Mouse (Mus musculus) left cerebral cortex, adult 2 months (tissue): ENCODE results near the gene Gngt2. TPM values are rescaled to one million over a fixed set of nuclear protein-coding genes. Genes with fewer than 3 reads are reported as not detected.
"Not testable (repeated sequence)": the region's sequence is repeated elsewhere in the genome, so short reads cannot be mapped to it uniquely, and the experiment has no call there.

Experiments
- DNase-seq, 2 experiments: peaks; one replicate each; pipeline ENCODE4 v3.0.0; 2021 to 2022; ENCODE audit warnings: low spot score in 2 of 2, mixed read lengths in 1 of 2; ENCODE audit errors: extremely low spot score in 1 of 2
- H3K27ac ChIP-seq: fragments of 200-600 bp; 2 replicates; pipeline ENCODE4 v1.8.1; 2022
- H3K4me3 ChIP-seq: fragments of 200-600 bp; 2 replicates; pipeline ENCODE4 v1.8.1; 2022
- CTCF ChIP-seq: fragments of 200-600 bp; IDR thresholded peaks from 2 replicates; pipeline ENCODE4 v1.8.1; 2022; ENCODE audit warnings: antibody characterized with exemption, mild to moderate bottlenecking, moderate library complexity
- intact Hi-C: fragments of 180-260 bp; cut with DNase I; formaldehyde crosslinking; loops from one replicate; pipeline ENCODE4 v1.15.1; 2025
- total RNA-seq, 2 experiments: library from RNA; stranded (reverse); gene quantifications; 2 replicates each; pipeline ENCODE4 v1.2.3; 2021

Gene Gngt2
- total RNA-seq, 2 experiments from 2014 or later: 2.3 to 3.3 TPM

DNA sequence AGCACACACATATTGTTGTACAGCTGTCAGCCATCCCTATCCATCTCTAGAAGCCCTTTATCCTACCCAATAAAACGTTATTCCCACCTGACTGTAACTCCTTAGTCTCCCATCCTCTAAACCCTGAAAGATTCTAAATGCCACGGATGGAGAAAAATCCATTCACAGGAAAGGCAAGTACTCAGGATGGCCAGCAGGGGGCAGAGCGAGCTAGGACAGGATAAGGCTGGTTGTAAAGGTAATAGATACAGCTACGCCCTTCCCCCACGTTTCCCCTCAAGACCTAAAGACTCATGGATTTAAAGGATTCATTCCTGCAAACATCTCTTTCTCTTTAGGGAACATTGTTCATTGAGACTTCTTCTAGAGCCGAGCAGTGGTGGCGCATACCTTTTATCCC lies 39.3 kb downstream of the Gngt2 start:
- intact Hi-C loops: loop anchor here (5.0 to 10.0 kb wide), 3 partner anchors 101 to 259 kb away; partner anchors contain the start of genes Snf8 and Ttll6
- TF ChIP-seq CTCF: peak; percentile 79
- no peak overlapping the region for H3K4me3 ChIP-seq
- DNase-seq: peak; percentile 37 to 53
- H3K27ac ChIP-seq: no peak overlapping the region

DNA sequence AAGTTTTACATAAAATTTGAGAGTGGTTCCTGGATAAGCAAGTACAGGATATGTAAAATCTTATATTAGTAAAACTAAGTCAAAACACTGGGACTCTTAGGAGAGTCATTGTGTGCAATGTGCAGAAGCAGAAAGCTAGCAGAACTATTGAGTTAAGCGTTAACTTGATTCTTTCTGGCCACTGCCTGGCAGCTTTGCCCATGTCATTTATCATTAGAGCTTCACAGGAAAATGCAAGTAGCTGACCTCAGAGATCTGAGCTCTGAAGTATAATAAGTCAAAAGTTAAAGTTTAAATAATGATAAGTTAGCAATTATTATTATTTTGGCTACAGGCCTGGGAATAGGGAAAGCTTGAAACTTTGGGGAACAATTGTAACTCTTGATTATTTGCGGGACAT lies 42.8 kb downstream of the Gngt2 start:
- not testable (repeated sequence) for H3K4me3 ChIP-seq, DNase-seq
- intact Hi-C loops: loop anchor here (5.0 to 10.0 kb wide), 3 partner anchors 97 to 255 kb away; partner anchors contain the start of genes Snf8 and Ttll6

DNA sequence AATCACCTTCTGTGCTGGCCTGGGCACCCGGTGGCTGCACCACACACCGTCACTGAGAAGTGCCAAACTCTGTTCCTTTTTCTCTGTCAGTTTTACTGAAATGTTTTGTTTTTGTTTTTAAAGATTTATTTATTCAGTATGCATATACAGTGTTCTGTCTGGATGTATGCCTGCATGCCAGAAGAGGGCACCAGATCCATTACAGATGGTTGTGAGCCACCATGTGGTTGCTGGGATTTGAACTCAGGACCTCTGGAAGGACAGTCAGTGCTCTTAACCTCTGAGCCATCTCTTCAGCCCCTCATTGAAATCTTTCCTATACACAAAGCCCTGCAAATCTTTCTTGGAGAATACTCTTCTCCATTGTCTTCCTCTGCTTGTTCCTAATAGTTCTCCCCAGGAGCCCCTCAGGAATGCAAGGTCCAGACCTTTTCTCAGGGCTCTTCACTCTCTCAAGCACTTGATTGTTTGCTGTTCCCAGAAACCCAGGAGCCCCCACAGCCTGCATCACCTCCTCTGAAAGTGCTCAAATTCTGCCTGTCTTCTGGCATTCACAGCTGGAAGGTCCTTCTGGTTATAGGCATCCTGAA lies 53.5 kb downstream of the Gngt2 start:
- no peak overlapping the region for H3K4me3 ChIP-seq
- DNase-seq: no peak
- intact Hi-C loops: no loop called here
- no peak overlapping the region for H3K27ac ChIP-seq
- TF ChIP-seq CTCF: peak; percentile 15

More for the DNA sequence above, 42.8 kb downstream of the Gngt2 start:
- not testable (repeated sequence) for H3K27ac ChIP-seq

Other genes with a start within 250 kb of the Gngt2 start
- 1 to 10 TPM in 1 of 2 experiments, under 1 TPM in 1; 0.93 to 1.3 TPM for gene Ngfr, start 249.5 kb upstream of the Gngt2 start, total RNA-seq
- gene Phb, start 170.3 kb upstream of the Gngt2 start, total RNA-seq: 10 to 100 TPM; 70.0 to 74.0 TPM
- gene Zfp652, start 124.5 kb upstream of the Gngt2 start, total RNA-seq: 10 to 100 TPM; 42.3 to 43.5 TPM
- gene B130006D01Rik, start 113.6 kb upstream of the Gngt2 start, total RNA-seq: 1 to 10 TPM; 1.2 TPM
- gene Phospho1, start 12.7 kb upstream of the Gngt2 start, total RNA-seq: 10 to 100 TPM; 75.1 to 80.4 TPM
- gene Abi3, start 5.3 kb downstream of the Gngt2 start, total RNA-seq: 1 to 10 TPM; 7.6 to 9.4 TPM
- not detected for gene B4galnt2, start 77.7 kb downstream of the Gngt2 start, total RNA-seq
- under 1 TPM; 0.23 to 0.45 TPM for gene Igf2bp1, start 168.7 kb downstream of the Gngt2 start, total RNA-seq
- gene Gip, start 187.3 kb downstream of the Gngt2 start, total RNA-seq: not detected
- 100 to 1,000 TPM; 102 to 103 TPM for gene Snf8, start 197.7 kb downstream of the Gngt2 start, total RNA-seq
- gene Ube2z, start 228.2 kb downstream of the Gngt2 start, total RNA-seq: 10 to 100 TPM; 53.5 to 57.9 TPM
- gene Atp5g1, start 238.5 kb downstream of the Gngt2 start, total RNA-seq: 100 to 1,000 TPM; 328 to 333 TPM